Mouse (Mus musculus) liver, embryonic 14.5 days (tissue): ENCODE results near the gene Ccdc149. TPM values are rescaled to one million over a fixed set of nuclear protein-coding genes. Genes with fewer than 3 reads are reported as not detected.

Experiments used
- ATAC-seq: fragments of 200-750 bp; cut with Nextera tagmentation; 2 replicates; pipeline ENCODE4 v1.8.0; 2017; ENCODE audit warnings: moderate number of reproducible peaks, mild to moderate bottlenecking, moderate library complexity; ENCODE audit not compliant: insufficient read depth
- DNase-seq, 3 experiments: peaks; one replicate each; pipeline ENCODE4 v3.0.0-alpha.2; 2012 to 2013; ENCODE audit warnings: low read depth in 3 of 3, low spot score in 3 of 3
- H3K27ac ChIP-seq: fragments of 300-500 bp; sonication (generic); 2 replicates; pipeline ENCODE4 v1.5.1; 2014; ENCODE audit warnings: moderate library complexity, mild to moderate bottlenecking, control low read depth, inconsistent platforms
- H3K27me3 ChIP-seq: fragments of 300-500 bp; sonication (generic); 2 replicates; pipeline ENCODE4 v1.6.1; 2014; ENCODE audit warnings: mild to moderate bottlenecking, low read length, moderate library complexity; ENCODE audit not compliant: control insufficient read depth, insufficient read depth
- H3K36me3 ChIP-seq: fragments of 300-500 bp; sonication (generic); replicated peaks from 2 replicates; pipeline ENCODE4 v1.6.1; 2014; ENCODE audit warnings: low read depth; ENCODE audit not compliant: control insufficient read depth, insufficient read depth
- H3K4me1 ChIP-seq, 2 experiments: fragments of 200-500 bp in 1 of 2; fragments of 300-500 bp in 1 of 2; sonication (generic) in 1 of 2; replicated peaks; 2 replicates each; pipeline ENCODE4 v1.6.1; 2012 to 2014; ENCODE audit warnings: antibody characterized with exemption in 1 of 2, inconsistent platforms in 1 of 2, low read length in 1 of 2; ENCODE audit not compliant: control insufficient read depth in 2 of 2, insufficient read depth in 2 of 2
- H3K4me2 ChIP-seq: fragments of 300-500 bp; sonication (generic); 2 replicates; pipeline ENCODE4 v1.6.1; 2014; ENCODE audit warnings: low read depth, mild to moderate bottlenecking, control low read depth, moderate library complexity
- H3K4me3 ChIP-seq, 2 experiments: fragments of 200-500 bp in 1 of 2; fragments of 300-500 bp in 1 of 2; sonication (generic) in 1 of 2; 2 replicates each; pipeline ENCODE4 v1.5.1; 2012 to 2014; ENCODE audit warnings: low read depth in 2 of 2, low read length in 2 of 2, mild to moderate bottlenecking in 2 of 2, control low read depth in 1 of 2, inconsistent platforms in 1 of 2, moderate library complexity in 1 of 2; ENCODE audit not compliant: insufficient read depth in 1 of 2
- H3K9ac ChIP-seq: fragments of 300-500 bp; sonication (generic); replicated peaks from 2 replicates; pipeline ENCODE4 v1.6.1; 2014; ENCODE audit warnings: mild to moderate bottlenecking, control low read depth, moderate library complexity
- H3K9me3 ChIP-seq: fragments of 300-500 bp; sonication (generic); 2 replicates; pipeline ENCODE4 v1.6.1; 2016; ENCODE audit warnings: low read length, mixed read lengths; ENCODE audit not compliant: control insufficient read depth
- CTCF ChIP-seq: IDR thresholded peaks from 2 replicates; pipeline ENCODE4 v1.5.1; 2016; ENCODE audit warnings: antibody characterized with exemption, low read depth, control low read depth
- EP300 ChIP-seq: IDR thresholded peaks from 2 replicates; pipeline ENCODE4 v1.6.1; 2016; ENCODE audit warnings: antibody characterized with exemption, low read depth
- WGBS: fragments of 180-500 bp; shearing (Covaris S2); extraction: QIAGEN DNeasy Blood & Tissue Kit; methylation state at CpG from one replicate; pipeline ENCODE4 v1.1.7; 2014; ENCODE audit not compliant: insufficient replicate concordance; 5-methylcytosine and 5-hydroxymethylcytosine counted together
- polyA plus RNA-seq, 2 experiments: library from polyadenylated mRNA; depleted of rRNA in 1 of 2; stranded (reverse) in 1 of 2; unstranded in 1 of 2; fragments of >200 nt; fragmentation: Nextera tagmentation in 1 of 2; extraction: Ambion mirVana in 1 of 2; gene quantifications; 2 replicates each; pipeline versions ENCODE4 v1.2.1 to v1.2.3; 2012 to 2014

Gene Ccdc149
- polyA plus RNA-seq, 2 experiments: 0.33 to 0.76 TPM

- no peak for DNase-seq
- TF ChIP-seq CTCF (no peak), EP300 (no peak)
- H3K36me3 ChIP-seq: no peaks in the 10 kb centered on the region
Observed at GRCm38 (mm10) chr5:52487559-52488430, 16.5 kb upstream of the Ccdc149 start.

GRCm38 (mm10) chr5:52476826-52477225 is 5.5 kb upstream of the Ccdc149 start:
- Histone ChIP-seq H3K4me1 (no peaks in the 10 kb centered on the region), H3K27ac (no peak overlapping the region), H3K27me3 (no peaks in the 10 kb centered on the region), H3K9me3 (peaks cover 2% of the 10 kb centered on the region; the same call in 1 of the 2 replicates), H3K36me3 (no peaks in the 10 kb centered on the region), H3K4me3 (peak overlapping the region in 1 of 2 experiments; percentile 30; a peak in 2 of 4 replicates), H3K9ac (no peak overlapping the region), H3K4me2 (peak overlapping the region; percentile 55)
- ATAC-seq: no peak
- no peak for DNase-seq
- no peak for TF ChIP-seq CTCF
- no peak for TF ChIP-seq EP300
- 12% methylated on average over 7 of the region's 7 CpGs for WGBS

More at GRCm38 (mm10) chr5:52487559-52488430, 16.5 kb upstream of the Ccdc149 start:
- Histone ChIP-seq H3K27me3 (no peaks in the 10 kb centered on the region), H3K4me1 (no peaks in the 10 kb centered on the region), H3K9ac (no peak overlapping the region), H3K9me3 (no peaks in the 10 kb centered on the region), H3K4me3 (no peak overlapping the region), H3K27ac (no peak overlapping the region), H3K4me2 (no peak overlapping the region)
- ATAC-seq: no peak
- 48% methylated on average over 13 of the region's 13 CpGs for WGBS

GRCm38 (mm10) chr5:52476292-52476701 is 5.0 kb upstream of the Ccdc149 start:
- 0 out of 4 replicates have a peak, but pooled peaks cover 0 to 2% of the 10 kb centered on the region in 2 experiments for H3K4me1 ChIP-seq
- H3K9me3 ChIP-seq: peaks cover 2% of the 10 kb centered on the region; the same call in 1 of the 2 replicates
- no peak overlapping the region for H3K27ac ChIP-seq
- TF ChIP-seq EP300 (no peak), CTCF (no peak)
- H3K27me3 ChIP-seq: peaks cover 3% of the 10 kb centered on the region; the same call in 1 of the 2 replicates
- WGBS: under 1% methylated on average over 23 of the region's 23 CpGs
- no peaks in the 10 kb centered on the region for H3K36me3 ChIP-seq
- H3K4me3 ChIP-seq: peak overlapping the region; percentile 1 to 30
- ATAC-seq (peak; percentile 79), DNase-seq (peak; percentile 22 to 44 (median 34))
- no peak overlapping the region for H3K9ac ChIP-seq
- H3K4me2 ChIP-seq: peak overlapping the region; percentile 55

- Histone ChIP-seq H3K27me3 (peaks cover 8% of the 10 kb centered on the region), H3K27ac (no peak overlapping the region), H3K4me3 (no peak overlapping the region), H3K9me3 (peaks cover 2% of the 10 kb centered on the region; the same call in 1 of the 2 replicates), H3K9ac (no peak overlapping the region), H3K36me3 (no peaks in the 10 kb centered on the region), H3K4me2 (no peak overlapping the region), H3K4me1 (0 out of 4 replicates have a peak, but pooled peaks cover 0 to 2% of the 10 kb centered on the region in 2 experiments)
- no peak for DNase-seq
- 74% methylated on average over 7 of the region's 7 CpGs for WGBS
- TF ChIP-seq EP300 (no peak), CTCF (no peak)
- no peak for ATAC-seq
Observed at GRCm38 (mm10) chr5:52473988-52474387, 2.7 kb upstream of the Ccdc149 start.

GRCm38 (mm10) chr5:52470551-52470950 is 770 bp downstream of the Ccdc149 start:
- H3K36me3 ChIP-seq: no peaks in the 10 kb centered on the region
- H3K27ac ChIP-seq: no peak overlapping the region
- no peak for ATAC-seq
- H3K4me1 ChIP-seq: 0 out of 4 replicates have a peak, but pooled peaks cover 0 to 2% of the 10 kb centered on the region in 2 experiments
- peak overlapping the region; percentile 55 for H3K4me2 ChIP-seq
- 43% methylated on average over 5 of the region's 5 CpGs for WGBS
- H3K9me3 ChIP-seq: no peaks in the 10 kb centered on the region
- H3K27me3 ChIP-seq: peaks cover 8% of the 10 kb centered on the region
- H3K4me3 ChIP-seq: 0 out of 4 replicates have a peak overlapping the region, but pooled peaks of 1 of the 2 experiments have one; percentile 48
- DNase-seq: no peak
- no peak overlapping the region for H3K9ac ChIP-seq
- TF ChIP-seq EP300: no peak
- TF ChIP-seq CTCF: no peak
